Mouse (Mus musculus): Measurements from ENCODE around the gene Zdhhc18.
A peak's percentile ranks its signal among the peaks of the same experiment; 100 is the strongest.

Gene Zdhhc18

DNA sequence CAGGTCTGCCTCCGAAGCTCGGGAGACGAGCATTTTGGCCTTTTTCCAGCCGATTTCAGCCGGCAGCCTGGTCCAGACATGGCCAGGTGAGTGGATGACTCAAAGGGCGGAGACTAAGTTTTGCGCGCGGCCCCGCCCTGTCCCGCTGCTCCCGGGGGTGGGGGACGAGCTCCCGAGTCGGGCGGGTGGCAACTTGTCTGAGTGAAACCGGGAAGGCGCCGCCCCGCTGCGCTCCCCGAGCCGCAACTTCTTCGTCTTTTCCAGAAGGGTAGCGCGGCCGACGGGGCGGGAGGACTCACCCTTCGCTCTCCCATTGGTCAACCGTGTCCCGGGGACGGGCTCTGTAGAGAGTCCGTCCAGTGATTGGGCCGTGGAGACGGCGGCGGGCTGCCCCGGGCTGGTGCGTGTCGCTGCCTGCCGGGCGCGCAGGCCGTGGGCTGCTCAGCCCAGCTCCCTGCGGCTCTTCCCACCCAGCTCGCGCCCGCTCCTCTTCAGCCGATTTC, 50.3 kb downstream of the Zdhhc18 start:
- peak; percentile 84 for DNase-seq

DNA sequence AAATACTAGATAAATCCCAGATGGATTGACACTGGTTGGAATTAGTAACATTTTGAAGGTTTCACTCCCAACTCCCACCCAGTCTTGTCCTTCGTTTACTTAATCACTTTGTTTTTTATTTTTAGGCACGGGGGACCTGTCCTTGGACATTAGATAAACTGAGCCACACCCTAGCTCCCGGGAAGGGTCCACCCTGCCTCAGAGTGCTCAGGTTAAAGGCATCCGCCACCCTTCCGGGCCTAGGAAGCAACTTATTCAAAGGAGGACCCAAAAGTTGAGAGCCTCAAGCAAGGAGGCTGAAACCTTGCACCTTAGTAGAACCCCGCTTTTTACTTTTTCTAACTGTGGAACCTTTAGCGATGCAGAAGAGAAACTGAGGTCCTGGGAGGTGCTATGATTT, 50.8 kb downstream of the Zdhhc18 start:
- no peak for DNase-seq

DNA sequence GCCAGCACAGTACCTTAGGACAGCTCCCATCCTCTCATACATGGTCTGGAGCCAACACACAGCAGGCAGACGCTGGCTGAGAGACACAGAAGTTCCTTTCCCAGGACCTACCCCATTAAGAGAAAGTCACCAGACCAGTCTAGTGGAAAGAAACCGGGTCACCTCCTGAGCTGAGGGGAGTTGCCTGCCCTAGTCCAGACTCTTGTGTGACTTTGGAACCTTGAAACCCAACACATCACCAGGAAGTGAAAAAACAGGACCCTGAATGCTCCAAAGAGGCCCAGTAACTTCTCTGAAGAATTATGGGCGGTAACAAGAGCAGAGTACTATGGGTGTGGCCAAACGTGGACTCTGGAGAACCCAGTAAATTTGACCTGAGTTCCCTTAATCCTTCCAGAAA, 51.3 kb downstream of the Zdhhc18 start:
- no peak for DNase-seq

DNA sequence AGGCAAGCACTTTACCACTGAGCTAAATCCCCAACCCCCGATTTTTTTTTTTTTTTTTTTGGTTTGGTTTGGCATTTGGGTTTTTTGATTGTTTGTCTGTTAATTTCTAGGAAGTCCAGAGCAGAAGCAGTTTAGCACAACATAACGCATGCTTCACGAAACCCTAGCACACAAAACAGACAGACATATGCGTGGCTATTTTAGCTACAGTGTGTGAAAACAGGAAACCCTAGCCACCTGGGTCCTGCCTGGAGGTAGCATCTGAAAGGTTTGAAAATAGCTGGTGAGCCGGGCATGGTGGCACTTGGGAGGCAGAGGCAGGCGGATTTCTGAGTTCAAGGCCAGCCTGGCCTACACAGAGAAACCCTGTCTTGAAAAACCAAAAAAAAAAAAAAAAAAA, 53.9 kb downstream of the Zdhhc18 start:
- no peak for DNase-seq

DNA sequence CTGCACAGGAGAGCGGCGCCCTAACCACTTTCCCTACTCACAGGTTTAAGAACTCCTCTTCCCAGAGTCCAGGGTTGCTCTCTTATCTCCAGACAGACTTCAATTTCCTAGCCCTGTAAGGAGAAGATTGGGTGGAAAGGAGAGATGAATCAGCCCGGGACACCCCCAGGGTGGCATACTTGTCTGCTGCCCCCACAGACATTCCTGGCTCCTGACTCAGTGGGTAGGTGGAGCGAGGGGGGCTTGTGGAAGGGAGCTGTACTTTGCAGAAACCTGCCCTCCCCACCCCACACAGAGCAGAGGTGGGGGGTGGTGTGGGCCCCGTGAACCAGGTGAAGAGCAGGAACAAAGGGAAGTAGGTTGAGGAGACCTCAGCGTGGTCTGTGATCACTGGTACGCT, 54.4 kb downstream of the Zdhhc18 start:
- peak; percentile 47 for DNase-seq

DNA sequence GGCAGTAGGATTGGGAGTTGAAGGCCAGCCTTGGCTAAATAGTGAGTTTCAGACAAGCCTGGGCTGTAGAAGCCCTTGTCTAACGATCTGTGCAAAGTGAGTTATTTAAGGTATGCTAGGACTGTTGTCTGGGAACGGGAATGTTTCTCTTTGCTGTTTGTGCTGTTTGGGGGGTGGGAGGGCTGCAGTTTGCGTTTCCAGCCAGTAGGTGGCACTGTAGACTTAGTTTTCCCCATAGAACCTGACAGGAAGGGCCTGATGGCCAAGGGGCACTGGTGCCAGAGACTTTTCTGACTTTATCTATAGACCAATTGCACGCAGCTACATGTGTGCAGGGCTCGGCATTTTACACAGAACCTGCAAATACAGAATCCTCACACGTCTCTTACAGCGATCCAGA, 57.4 kb downstream of the Zdhhc18 start:
- no peak for DNase-seq

DNA sequence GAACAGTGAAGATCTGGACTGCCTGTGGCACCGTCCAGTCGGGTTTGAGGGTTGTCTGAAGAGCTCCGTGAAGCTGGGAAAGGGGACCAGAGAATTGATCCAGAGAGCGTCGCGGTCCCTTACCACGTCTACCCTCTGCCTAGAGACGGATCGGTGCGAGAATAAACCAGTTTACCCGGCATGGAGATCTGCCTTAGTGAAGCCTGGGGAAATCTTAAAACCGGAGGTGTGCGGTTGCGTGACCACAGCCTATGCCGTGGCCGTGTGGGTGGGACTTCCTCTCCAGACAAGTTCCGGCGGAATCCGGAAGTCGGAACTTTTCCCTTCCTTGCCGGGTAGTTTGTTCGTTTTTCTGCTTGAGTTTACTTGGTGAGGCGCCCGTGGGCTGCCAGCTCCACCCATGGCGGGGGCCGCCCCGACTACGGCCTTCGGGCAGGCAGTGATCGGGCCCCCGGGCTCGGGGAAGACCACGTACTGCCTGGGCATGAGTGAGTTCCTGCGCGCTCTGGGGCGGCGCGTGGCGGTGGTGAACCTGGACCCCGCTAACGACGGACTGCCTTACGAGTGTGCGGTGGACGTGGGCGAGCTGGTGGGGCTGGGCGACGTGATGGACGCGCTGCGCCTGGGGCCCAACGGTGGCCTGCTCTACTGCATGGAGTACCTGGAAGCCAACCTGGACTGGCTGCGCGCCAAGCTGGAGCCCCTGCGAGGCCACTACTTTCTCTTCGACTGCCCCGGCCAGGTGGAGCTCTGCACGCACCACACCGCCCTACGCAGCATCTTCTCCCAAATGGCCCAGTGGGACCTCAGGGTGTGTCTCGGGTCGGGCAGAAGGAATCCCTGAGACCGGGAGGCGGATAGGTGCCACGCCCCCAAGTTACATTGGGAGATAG, 65.6 kb downstream of the Zdhhc18 start, which contains the start of gene Gpn2:
Gene Gpn2, plus strand, starts transcription at position 304 of the 893 bp plus-strand sequence.
- DNase-seq: peak; percentile 80

DNA sequence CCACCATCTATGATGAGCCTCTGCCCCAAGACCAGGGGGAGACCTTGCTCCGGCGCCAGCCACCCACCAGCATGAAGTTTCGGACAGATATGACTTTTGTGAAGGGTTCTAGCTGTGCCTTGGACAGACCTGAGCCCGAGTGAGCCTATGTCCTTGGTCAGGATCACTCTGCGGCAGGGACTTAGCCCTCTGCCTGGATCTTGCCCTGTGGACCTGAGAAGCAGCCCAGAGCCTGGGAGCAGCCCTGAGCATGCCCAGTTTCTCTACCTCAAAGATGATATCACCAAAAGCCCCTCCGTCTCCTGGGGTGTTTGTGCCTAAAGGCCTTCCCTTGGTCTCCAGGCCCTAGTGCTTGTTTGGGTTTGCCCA, 66.3 kb downstream of the Zdhhc18 start:
- peak; percentile 8 for DNase-seq

DNA sequence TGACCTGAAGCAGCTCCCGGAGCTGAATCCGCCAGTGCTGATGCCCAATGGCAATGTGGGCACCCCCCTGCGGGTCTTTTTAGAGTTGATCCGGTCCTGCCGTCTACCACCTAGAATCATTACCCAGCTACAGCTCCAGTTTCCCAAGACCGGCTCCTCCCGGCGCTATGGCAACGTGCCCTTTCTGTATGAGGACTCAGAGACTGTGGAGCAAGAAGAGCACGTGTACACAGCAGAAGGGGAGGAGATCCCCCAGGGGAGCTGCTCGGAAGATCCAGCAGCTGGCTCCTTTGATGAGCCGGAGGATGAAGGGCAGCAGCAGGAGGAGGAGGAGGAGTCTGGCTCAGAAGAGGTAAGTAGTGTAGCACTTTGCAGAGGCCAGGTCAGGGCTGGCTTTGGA, 72.0 kb downstream of the Zdhhc18 start:
- no peak for DNase-seq

DNA sequence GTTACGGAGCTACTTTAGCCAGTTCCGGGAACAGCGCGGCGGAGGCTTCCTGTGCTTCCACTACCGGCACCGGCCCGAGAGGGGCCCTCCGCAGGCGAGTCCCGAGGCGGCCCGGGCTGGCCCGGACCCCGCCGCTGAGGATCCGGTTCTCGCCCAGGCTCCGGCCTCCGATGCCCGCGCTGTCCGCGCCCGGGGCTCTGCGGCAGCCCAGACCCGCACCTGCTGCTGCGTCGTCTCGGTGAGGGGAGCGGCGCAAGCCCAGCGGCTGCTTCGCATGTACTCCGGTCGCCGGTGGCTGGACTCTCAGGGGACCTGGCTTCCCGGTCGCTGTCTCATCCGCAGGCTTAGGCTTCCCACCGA, 75.1 kb downstream of the Zdhhc18 start:
- DNase-seq: no peak

DNA sequence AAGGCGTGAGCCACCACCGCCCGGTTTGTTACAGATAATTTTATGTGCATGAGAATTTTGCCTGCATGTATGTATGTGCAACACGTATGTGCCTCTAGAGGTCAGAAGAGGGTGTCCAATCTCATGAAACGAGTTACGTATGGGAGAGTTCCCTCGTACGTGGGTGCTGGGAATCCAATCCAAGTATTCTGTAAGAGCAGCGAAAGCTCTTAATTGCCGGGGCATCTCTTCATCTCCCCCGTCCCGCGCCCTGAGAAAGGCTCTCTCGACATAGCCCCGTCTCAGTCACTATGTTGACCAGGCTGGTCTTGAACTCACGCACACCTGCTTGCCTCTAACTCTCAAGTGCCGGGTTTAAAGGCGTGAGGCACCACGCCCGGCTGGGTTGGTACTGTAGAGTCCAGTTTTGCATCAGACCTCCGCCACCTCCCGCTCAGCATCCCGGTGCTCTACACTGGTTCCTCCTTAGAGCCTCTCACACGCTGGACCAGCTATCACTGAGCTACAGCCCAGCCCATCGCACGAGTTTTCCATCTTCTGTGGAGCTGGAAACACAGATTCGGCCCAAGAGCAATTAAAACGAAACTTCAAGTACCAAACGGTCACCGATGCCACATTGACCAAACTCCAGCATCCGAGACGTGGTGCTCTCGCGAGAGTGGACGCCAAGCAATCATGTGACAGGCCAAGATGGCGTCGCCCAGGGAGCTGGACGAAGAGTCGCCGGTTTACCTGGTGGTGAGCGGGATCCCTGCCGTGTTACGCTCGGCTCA, 75.7 kb downstream of the Zdhhc18 start, which contains the start of gene Gpatch3:
Gene Gpatch3, plus strand, starts transcription at position 676 of the 773 bp plus-strand sequence.
- DNase-seq: peak; percentile 91

DNA sequence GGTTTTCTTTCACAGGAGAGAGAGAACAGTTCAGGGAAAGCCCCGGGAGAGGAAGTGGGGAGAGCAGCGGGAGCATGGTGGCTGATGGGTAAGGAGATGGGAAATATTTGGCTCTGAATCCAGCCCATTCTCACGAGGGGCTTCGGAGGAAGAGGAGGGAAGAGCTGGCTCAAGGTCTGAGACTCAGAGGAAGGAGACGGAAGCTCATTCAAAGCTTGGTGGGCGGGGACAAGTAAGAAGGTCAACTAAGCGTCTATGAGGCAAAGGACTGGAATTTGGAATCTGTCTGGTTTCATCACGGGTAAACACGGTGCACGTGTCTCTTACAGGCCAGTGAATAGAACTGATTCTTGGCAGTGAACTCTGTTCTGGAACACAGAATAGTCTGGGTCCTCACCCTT, 79.9 kb downstream of the Zdhhc18 start:
- no peak for DNase-seq

DNA sequence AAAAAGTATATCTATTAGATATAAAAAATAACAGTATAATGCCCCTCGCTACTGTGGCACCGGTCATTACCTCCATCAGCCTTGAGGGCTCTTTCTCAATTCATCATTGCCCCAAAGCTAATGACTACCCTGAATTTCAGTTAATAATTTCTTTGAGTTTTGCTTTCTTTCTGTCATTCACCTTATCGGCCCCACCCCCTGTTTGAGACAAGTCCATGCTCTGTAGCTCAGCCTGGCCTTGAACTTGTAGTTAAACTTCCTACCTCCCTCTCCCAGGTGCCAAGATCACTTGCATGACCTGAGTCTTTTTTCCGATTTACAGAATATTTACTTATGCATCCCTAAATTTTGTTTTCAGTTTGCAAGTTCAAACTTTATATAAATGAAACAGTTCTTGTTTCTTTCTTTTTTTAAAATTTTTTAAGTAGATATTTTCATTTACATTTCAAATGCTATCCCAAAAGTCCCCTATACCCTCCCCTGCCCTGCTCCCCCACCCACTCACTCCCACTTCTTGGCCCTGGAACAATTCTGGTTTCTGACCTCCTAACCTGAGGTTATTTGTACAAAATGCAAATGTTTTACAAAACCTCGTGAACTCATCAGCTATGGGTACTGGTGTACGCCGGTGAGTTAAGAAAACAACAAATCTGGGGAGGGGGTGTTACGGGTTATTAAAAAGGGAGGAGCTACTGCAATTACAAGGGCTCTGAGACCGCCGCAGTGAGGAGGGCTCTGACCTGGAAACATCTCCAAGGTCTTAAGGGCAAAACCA, 80.5 kb downstream of the Zdhhc18 start:
- DNase-seq: no peak

DNA sequence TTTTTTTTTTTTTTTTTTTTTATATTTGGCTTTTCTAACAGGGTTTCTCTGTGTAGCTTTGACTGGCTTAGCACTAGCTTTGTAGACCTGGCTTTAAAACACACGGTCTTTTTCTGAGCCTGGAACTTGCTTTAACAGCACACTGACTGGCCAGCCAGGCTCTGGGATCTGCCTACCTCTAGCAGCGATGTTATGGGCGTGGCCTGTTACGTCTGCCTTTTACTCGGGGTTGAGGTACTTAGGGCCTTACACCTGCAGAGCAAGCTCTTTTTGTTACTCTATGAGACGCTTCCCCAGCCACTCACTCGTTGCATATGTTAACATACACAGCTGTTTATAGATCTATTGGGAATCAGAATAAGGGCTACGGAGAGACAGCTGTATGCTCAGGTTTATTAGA, 82.7 kb downstream of the Zdhhc18 start:
- DNase-seq: no peak

DNA sequence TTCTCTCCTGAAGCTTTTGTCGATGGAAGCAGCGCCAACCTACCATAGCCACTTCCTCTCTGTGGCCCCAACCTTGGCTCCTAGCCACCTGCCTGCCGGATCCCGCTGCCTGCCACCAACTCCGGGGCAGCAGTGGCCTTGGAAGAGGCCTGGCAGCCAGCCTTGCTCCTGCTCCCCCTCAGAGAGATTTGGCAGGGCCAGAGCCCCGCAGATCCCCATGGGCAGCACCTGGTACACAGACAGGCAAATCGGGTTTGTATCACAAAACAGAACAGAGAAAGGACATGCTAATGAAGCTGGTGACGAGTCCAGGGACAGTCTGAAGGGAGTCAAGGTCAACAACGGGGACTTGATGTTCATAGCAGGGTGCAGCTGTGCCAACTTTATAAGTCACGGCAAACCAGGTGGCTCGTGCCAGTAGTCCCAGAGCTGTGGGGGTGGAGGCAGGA, 86.8 kb downstream of the Zdhhc18 start:
- DNase-seq: no peak

DNA sequence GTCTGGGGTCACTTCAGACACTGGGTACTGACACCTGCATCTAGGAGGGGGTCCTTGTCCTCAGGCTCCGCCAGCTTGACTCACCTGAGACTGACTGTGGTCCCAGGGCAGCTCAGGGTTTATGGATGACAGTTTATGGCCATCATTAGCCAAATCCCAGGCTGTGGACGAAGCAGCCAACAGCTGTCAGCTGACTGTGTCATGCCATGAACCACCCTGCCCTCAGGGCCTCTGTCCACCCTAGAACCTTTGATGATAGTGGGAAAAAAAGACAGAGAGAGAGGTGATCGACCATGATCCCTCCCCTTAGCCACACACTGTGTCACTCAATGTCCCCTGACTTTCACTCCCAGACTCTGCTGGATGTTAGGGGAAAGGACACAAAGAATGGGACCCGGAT, 88.3 kb downstream of the Zdhhc18 start:
- no peak for DNase-seq

DNA sequence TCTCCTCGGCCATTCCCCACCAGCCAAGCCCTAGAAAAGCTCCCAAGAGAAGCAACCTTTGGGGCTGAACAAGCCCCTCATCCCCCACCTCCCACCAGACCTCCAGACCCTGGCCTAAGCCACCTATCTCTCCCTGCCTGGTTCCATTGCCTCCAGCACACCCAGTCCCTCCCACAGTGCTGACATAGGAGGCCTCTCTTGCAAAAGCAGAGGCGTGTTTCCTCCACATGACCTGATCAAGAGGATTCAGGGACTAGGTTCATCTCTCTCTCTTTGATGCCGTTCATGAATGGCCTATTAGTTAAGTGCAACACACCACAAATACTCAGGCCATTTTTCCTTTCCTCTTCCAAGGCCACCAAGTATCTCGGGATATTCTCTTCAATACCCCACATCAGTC, 90.1 kb downstream of the Zdhhc18 start:
- DNase-seq: no peak

DNA sequence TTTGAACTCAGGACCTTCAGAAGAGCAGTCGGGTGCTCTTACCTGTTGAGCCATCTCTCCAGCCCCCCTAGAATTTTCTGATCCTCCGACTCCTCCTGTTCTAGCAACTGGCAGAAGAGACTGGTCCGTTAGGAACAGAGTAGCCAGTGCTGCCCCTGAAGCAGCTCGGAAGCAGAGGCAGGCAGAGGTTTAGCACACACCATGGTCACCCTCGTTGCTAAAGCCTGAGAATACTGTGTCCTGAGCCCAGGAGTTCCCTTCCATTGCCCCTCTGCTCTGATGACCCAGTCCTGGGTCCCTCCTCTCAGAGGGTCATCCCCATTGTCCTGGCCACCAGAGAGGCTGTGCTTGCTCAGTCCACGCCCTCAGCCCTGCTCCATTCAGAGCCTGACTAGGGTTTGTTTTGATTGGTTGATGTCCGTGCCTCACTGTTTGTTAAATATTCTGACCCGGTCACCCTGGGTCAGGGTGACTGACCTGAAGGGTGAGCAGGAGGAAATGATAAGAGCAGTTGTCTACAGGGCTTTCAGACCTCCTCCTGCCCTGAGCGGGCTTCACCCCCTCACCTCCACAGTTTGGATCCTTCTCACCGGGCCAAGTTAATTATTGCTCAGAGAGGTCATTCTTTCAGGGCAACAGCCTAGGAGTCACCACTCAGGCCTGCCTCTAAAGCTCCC, 92.8 kb downstream of the Zdhhc18 start:
- no peak for DNase-seq

Measured in right cerebral cortex, postnatal 25 days (tissue).